Mouse (Mus musculus): ENCODE measurements at regions not wholly inside any gene's neighbourhood (a gene's known extent, or its start where the extent isn't known, plus 50 kb on each side); places are given as distances from the start of the nearest gene placed in this dataset.

GRCm38 (mm10) chr15:53399663-53400553 is 484.8 kb upstream of the Gm7489 start:
- peak; percentile 23 for DNase-seq (ENCODE audit: low read depth, low spot score)

- no peak for DNase-seq (ENCODE audit: low read depth, low spot score)
Observed at GRCm38 (mm10) chr15:53400554-53400846, 484.2 kb upstream of the Gm7489 start.

Data from skeletal muscle tissue, adult 2 months (tissue).